Comparison of ENCODE assay signal across 9 mouse cellular contexts in the genomic region with DNA sequence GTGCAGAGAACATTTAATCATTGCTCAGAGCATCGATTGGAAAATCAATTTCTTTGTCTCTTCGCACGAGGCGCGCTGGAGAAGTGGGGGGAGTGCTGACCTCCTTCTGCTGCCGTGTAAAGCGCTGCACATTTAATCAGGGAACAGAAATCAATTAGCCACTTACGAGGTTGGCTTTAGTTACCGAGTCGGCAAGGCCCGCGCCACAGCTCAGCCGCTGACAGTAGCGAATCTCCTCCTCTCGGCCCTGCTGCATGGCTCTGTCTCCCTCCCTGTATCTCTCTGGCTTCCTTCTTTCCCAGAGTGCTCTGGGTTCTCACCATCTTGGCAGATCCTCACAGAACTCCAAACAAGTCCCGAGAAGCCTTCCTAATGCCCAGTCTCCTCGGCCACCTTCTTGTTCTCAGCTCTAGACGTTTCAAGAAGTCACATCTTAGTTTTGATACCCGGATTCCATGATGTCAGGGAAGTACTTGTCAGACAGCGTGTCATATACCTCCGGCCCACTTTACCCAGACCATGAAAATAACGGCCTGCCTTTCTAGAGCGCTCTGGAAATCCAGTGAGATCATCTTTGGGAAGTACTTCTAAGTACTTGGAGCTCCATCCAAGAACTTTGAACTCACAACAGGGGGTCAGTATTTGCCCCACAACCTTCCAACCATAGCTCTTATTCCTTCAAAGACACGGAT. TPM values are rescaled to one million over a fixed set of nuclear protein-coding genes. Genes with fewer than 3 reads are reported as not detected.
A peak's percentile ranks its signal among the peaks of the same experiment; 100 is the strongest.
DNase-seq lines count a peak whose midpoint lies in the region; ATAC-seq lines count a peak whose summit lies in the region.
"Had no signal": no experiment of that assay in that cellular context is flagged by ENCODE, and none has a peak within 500 bp of the region (broad histone marks: within the 10 kb centered on the region; RNA-seq: fewer than 3 reads in every experiment).

No protein-coding gene starts in this region.

- peaks cover 29% of the 10 kb centered on the region for H3K27me3 ChIP-seq in heart, embryonic 11.5 days (ENCODE audit: control insufficient read depth, insufficient read depth, low read length)
- H3K27me3 ChIP-seq in hindbrain, embryonic 14.5 days (ENCODE audit: control insufficient read depth, insufficient read depth, low read length): peaks cover 7% of the 10 kb centered on the region
- no peaks in the 10 kb centered on the region; the same call in 1 of the 2 replicates for H3K27me3 ChIP-seq in midbrain, embryonic 14.5 days (ENCODE audit: control insufficient read depth, insufficient read depth, low read length)

- 17% methylated on average over 24 of the region's 24 CpGs for WGBS in heart, embryonic 11.5 days (ENCODE audit: insufficient replicate concordance)
- 19% methylated on average over 24 of the region's 24 CpGs for WGBS in hindbrain, embryonic 14.5 days
- 17% methylated on average over 24 of the region's 24 CpGs for WGBS in midbrain, embryonic 14.5 days

- H3K9ac ChIP-seq in heart, embryonic 11.5 days (ENCODE audit: low read depth, low read length): peak overlapping the region; percentile 1; the same call in 1 of the 2 replicates
- H3K9ac ChIP-seq in hindbrain, embryonic 14.5 days: peak overlapping the region; percentile 56
- peak overlapping the region; percentile 31; the same call in 1 of the 2 replicates for H3K9ac ChIP-seq in midbrain, embryonic 14.5 days (replicated peaks; ENCODE audit: low read length)

- peak overlapping the region; percentile 22; the same call in 1 of the 2 replicates for H3K4me3 ChIP-seq in heart, embryonic 11.5 days (ENCODE audit: low read depth, low read length)
- no peak overlapping the region; the same call in 1 of the 2 replicates for H3K4me3 ChIP-seq in hindbrain, embryonic 14.5 days (replicated peaks; ENCODE audit: low read length)
- H3K4me3 ChIP-seq in midbrain, embryonic 14.5 days (replicated peaks; ENCODE audit: low read depth, low read length): 0 out of 2 replicates have a peak overlapping the region, but pooled peaks have one; percentile 7

- no peaks in the 10 kb centered on the region for H3K36me3 ChIP-seq in heart, embryonic 11.5 days (ENCODE audit: control insufficient read depth, insufficient read depth, low read length)
- H3K36me3 ChIP-seq in hindbrain, embryonic 14.5 days (replicated peaks; ENCODE audit: control insufficient read depth, insufficient read depth): no peaks in the 10 kb centered on the region
- no peaks in the 10 kb centered on the region for H3K36me3 ChIP-seq in midbrain, embryonic 14.5 days (ENCODE audit: control insufficient read depth, insufficient read depth, low read length)

- H3K9me3 ChIP-seq in heart, embryonic 11.5 days (replicated peaks; ENCODE audit: control insufficient read depth, low read length): no peaks in the 10 kb centered on the region
- no peaks in the 10 kb centered on the region for H3K9me3 ChIP-seq in hindbrain, embryonic 14.5 days (ENCODE audit: control insufficient read depth, low read length)
- H3K9me3 ChIP-seq in midbrain, embryonic 14.5 days (ENCODE audit: control insufficient read depth, low read length): no peaks in the 10 kb centered on the region

- H3K4me1 ChIP-seq in heart, embryonic 11.5 days (ENCODE audit: control insufficient read depth, insufficient read depth, low read length): peaks cover 9% of the 10 kb centered on the region
- H3K4me1 ChIP-seq in hindbrain, embryonic 14.5 days (replicated peaks; ENCODE audit: control insufficient read depth, insufficient read depth, low read length): peaks cover 21% of the 10 kb centered on the region
- peaks cover 18% of the 10 kb centered on the region for H3K4me1 ChIP-seq in midbrain, embryonic 14.5 days (ENCODE audit: control insufficient read depth, insufficient read depth, low read length)

- intact Hi-C loops in left cerebral cortex, postnatal 4 days (cut with DNase I): no loop called here

- no peak for ATAC-seq in heart, embryonic 11.5 days (replicated peaks; ENCODE audit: insufficient number of reproducible peaks, low FRiP score, low TSS enrichment)
- ATAC-seq in hindbrain, embryonic 14.5 days (ENCODE audit: low FRiP score): peak; percentile 39; the same call in 1 of the 2 replicates
- ATAC-seq in midbrain, embryonic 14.5 days (ENCODE audit: low FRiP score, low TSS enrichment): no peak; the same call in 1 of the 2 replicates

- no peak overlapping the region for H3K27ac ChIP-seq in heart, embryonic 11.5 days (ENCODE audit: low read depth, low read length)
- H3K27ac ChIP-seq in hindbrain, embryonic 14.5 days: peak overlapping the region; percentile 86
- H3K27ac ChIP-seq in midbrain, embryonic 14.5 days (replicated peaks; ENCODE audit: low read depth, low read length): peak overlapping the region; percentile 85

- no peak for DNase-seq in heart, postnatal 4 days
- peak; percentile 53 for DNase-seq in embryo, embryonic 10 days (ENCODE audit: low spot score)
- DNase-seq in hindbrain, embryonic 14.5 days (ENCODE audit: low spot score): peak; percentile 71
- peak; percentile 71 for DNase-seq in midbrain, embryonic 14.5 days
- no peak for DNase-seq in spleen, postnatal 4 days (ENCODE audit: low spot score in 2 of 2)
- no peak for DNase-seq in left cerebral cortex, postnatal 4 days
- DNase-seq in right cerebral cortex, postnatal 25 days: no peak
- DNase-seq: adrenal gland, postnatal 25 days had no signal

- H3K4me2 ChIP-seq in heart, embryonic 11.5 days: peak overlapping the region; percentile 41
- H3K4me2 ChIP-seq in hindbrain, embryonic 14.5 days (replicated peaks): peak overlapping the region; percentile 45
- peak overlapping the region; percentile 48 for H3K4me2 ChIP-seq in midbrain, embryonic 14.5 days (ENCODE audit: low read length)

RNA-seq across cellular contexts. Expression of gene C1ql1, which starts 17.5 kb away (rescaled TPM):
- polyA plus RNA-seq in heart, embryonic 11.5 days (2014; fragmentation: Nextera tagmentation; extraction: Ambion mirVana): 0.76 and 1.0 TPM in 2 replicates
- under 1 TPM; 0.36 to 0.55 TPM for total RNA-seq in heart, postnatal 4 days (2021)
- polyA plus RNA-seq in hindbrain, embryonic 14.5 days (2014; fragmentation: Nextera tagmentation; extraction: Ambion mirVana): 12.0 and 14.6 TPM in 2 replicates
- polyA plus RNA-seq in midbrain, embryonic 14.5 days (2014; fragmentation: Nextera tagmentation; extraction: Ambion mirVana): 14.3 and 18.8 TPM in 2 replicates
- total RNA-seq in left cerebral cortex, postnatal 4 days (2021): 10 to 100 TPM; 10.9 to 12.7 TPM

RNA-seq across cellular contexts. Expression of gene Kif18b, which starts 39.1 kb away (rescaled TPM):
- polyA plus RNA-seq in heart, embryonic 11.5 days (2014; fragmentation: Nextera tagmentation; extraction: Ambion mirVana): 5.6 and 5.9 TPM in 2 replicates
- total RNA-seq in heart, postnatal 4 days (2021): 10 to 100 TPM; 16.7 to 17.8 TPM
- 0.79 and 1.5 TPM in 2 replicates for polyA plus RNA-seq in hindbrain, embryonic 14.5 days (2014; fragmentation: Nextera tagmentation; extraction: Ambion mirVana)
- 1.9 TPM in 2 replicates for polyA plus RNA-seq in midbrain, embryonic 14.5 days (2014; fragmentation: Nextera tagmentation; extraction: Ambion mirVana)
- 1 to 10 TPM; 3.7 to 4.1 TPM for total RNA-seq in left cerebral cortex, postnatal 4 days (2021)

Comparison
In these comparisons a context has a peak if more than half of its experiments do, and no peak if none do; other contexts are left out.
1. H3K9ac ChIP-seq: peak in every context shown above with its lines; median percentile 56 in hindbrain, embryonic 14.5 days; 31 in midbrain, embryonic 14.5 days; 1 in heart, embryonic 11.5 days.
2. DNase-seq: peak in embryo, embryonic 10 days (single experiment), hindbrain, embryonic 14.5 days (single experiment) and midbrain, embryonic 14.5 days (single experiment); none in heart, postnatal 4 days (single experiment), spleen, postnatal 4 days (0 of 2), left cerebral cortex, postnatal 4 days (single experiment) and right cerebral cortex, postnatal 25 days (single experiment).
3. Peak in every context shown above with its lines, with median percentiles within 50 percentile points of each other: H3K4me2 ChIP-seq.